Mouse (Mus musculus) urinary bladder, postnatal 14 days (tissue): ENCODE data around the gene Poc1b.

Experiments
- DNase-seq: peaks from one replicate; pipeline ENCODE4 v3.0.0; 2021; ENCODE audit warnings: low spot score

The Poc1b gene

GRCm38 (mm10) chr10:99106703-99107631 is at the start of gene Poc1b:
TSS of gene Poc1b (plus strand) at chr10:99107036.
- peak; percentile 87 for DNase-seq

- no peak for DNase-seq
Observed at GRCm38 (mm10) chr10:99060588-99060987, 46.2 kb upstream of the Poc1b start.

GRCm38 (mm10) chr10:99061418-99061817 is 45.4 kb upstream of the Poc1b start:
- no peak for DNase-seq

GRCm38 (mm10) chr10:99062546-99062945 is 44.3 kb upstream of the Poc1b start:
- no peak for DNase-seq

DNA sequence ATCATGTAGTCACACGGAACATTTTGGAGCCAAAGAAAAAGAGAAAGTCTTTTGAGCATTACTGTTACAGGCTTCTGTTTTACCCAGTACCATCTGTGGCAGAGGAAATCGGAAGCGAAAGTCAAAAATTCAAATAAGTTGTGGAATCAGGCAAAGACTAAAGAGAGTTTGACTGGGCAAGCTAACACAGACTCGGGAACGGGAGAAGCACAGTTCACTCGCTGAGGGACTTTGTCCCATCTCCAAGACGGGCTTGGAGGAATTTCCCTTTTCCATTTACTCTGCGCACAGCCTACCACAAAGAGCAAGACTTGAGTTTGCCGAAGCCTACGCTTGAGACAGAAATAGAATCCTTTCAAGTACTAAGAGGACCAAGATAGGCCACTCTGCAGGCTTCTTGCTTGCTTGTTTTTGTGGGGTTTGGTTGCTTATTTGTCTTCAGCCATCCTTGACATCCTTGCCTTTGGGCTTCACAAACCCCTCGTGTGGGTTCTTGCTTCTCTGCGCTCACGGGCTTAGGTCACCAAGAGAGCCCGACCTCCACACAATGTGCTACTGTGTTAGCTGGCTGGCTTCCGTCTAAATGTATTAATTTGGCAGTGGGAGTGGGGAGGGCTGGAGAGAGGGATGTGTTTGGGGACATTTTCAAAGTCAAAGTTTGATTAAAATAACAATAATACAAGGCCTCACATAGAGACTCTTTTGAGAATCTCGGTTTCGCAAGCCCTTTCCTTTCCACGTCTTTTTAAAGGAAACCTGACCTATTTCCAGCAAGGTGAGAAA is 30.5 kb upstream of the Poc1b start:
- no peak for DNase-seq

DNA sequence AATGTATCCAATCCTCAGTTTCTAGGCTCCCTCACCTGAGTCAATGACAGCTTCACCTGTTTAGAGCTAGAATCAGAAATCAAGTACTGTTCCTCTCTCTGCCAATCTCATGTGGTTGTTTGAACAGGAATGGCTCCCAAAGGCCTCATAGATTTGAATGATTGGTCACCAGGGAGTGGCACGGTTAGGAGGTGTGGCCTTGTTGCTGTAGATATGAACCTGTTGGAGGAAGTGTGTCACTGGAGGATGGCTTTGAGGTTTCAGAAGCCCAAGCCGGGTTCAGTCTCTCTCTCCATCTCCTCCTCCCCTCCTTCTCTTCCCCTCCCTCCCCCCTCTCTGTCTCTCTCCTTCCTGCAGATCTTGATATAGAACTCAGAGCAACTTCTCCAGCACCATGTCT is 28.2 kb upstream of the Poc1b start:
- DNase-seq, result no peak

DNA sequence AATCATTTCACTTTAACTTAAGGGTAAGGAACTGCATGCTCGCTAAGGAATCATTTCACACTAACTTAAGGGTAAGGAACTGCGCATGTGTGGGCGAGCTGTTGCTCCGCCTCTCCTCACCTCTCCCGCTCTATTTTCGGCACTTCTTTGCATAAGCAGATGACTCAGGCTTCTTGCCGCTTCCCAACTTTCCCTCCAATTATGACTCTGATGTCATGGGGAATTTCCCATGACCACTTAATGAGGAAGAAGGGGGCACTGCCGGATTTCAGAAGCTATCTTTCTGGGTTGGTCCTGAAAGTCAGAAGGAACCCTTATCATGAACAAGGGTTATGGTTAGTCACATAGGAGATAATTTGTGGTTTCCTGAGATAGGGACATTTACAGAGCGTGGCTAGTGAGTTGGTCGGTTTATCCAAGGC is 25.3 kb upstream of the Poc1b start:
- no peak for DNase-seq

DNA sequence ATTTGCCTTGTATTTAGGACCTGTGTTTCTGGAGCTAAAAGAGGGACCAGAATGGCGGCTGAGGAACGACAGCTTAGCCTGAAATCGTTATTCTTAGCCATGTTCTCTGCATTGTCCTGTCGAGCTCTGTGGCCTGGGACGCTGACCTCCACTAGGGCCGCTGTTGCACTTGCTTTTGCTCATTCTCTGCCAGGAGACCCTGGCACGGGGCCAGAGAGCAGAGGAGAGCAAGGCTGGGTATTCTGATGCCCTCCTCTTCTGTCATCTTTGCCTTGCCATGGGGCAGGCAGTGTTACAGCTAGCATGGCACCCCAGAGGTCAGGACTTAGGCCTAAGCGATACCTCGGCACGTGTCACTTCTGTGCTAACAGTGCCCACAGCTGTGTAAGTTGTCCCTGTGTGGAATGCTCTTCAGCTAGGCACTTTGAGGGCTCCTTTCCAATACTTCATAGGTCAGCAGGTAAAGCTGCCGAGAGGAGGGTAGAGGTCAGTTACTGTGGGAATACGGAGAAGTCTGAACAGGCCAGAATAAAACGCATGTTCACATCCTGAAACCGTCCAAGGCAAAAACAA is 23.3 kb upstream of the Poc1b start:
- DNase-seq, result no peak

- DNase-seq, result peak; percentile 91
Observed at GRCm38 (mm10) chr10:99084397-99085239, 22.2 kb upstream of the Poc1b start.

GRCm38 (mm10) chr10:99085240-99085587 is 21.6 kb upstream of the Poc1b start:
- DNase-seq, result no peak

DNA sequence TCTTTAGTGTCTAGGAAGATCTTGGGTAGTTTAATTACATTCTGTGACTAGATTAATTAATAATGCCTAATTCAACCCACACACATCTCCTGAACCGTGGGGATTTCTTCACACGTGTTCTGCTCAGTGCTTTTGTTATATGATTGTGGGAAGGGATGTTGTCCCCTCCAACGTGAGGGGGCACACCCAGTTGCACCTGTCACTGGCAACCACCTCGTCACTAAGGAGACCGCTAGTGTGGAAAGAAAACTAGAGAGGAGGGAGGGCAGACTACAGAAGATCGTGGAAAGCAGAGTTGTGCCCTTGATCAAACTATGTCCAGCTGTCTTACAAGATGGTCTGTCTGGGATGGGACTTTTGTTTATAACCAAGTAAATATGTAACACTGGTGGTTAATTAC is 20.8 kb upstream of the Poc1b start:
- DNase-seq, result no peak

DNA sequence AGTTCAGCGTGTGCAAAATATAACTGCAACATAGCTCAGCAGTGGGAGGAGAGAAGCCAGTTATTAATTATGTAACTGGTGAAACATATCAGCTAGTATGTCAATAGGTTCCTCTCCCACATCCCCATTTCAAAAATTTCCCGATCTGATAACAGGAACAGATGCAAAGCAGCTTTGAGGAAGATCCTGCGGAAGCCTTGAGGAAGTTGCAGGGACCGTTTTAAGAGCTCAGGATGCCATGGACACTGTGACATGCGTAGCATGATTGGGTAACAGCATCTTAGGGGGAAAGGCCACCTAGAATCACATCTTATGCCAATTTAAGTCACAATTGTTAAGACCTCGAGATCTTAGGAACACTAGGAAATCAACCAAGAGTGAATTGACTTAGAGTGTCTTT is 16.9 kb upstream of the Poc1b start:
- no peak for DNase-seq

- DNase-seq, result no peak
Observed at GRCm38 (mm10) chr10:99093364-99093763, 13.5 kb upstream of the Poc1b start.

GRCm38 (mm10) chr10:99095114-99095513 is 11.7 kb upstream of the Poc1b start:
- DNase-seq, result no peak

DNA sequence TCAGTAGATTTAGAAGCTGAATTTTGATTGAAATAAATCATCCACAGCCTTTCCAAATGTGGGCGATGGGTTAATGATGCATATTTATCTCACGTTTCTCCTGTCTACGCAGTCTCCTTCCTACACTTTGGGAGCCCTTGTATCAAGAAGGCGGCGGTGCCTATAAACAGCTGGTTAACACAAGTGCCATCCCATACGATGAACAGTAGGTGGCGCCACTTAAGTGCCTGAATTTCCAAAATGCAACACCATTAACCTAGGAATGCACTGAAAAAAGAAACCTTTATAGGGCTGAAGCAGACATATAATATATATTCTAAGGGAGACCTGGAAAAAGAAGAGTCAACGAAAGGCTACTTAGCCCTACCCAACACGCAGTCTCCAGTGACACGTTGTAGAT is 9.5 kb upstream of the Poc1b start:
- peak; percentile 38 for DNase-seq

GRCm38 (mm10) chr10:99105522-99105921 is 1.3 kb upstream of the Poc1b start:
- DNase-seq, result no peak

DNA sequence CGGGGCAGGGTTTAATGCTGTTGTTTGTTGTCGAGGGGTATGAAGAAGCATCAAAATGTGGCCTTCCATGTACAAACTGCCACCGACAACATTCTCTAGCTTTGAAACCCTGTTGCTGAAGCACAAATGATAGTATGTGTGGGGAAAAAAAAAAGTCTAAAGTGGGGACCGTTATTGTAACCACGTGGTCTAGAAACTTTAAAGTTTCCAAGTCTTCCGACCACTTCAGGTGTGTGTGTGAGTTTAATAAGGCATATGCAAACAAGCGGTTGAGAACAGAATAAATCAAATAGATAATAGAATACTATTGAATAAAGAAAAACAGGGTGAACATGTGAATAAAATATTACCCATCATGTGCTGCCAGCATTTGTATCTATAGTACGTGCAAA is 529 bp upstream of the Poc1b start:
- no peak for DNase-seq

DNA sequence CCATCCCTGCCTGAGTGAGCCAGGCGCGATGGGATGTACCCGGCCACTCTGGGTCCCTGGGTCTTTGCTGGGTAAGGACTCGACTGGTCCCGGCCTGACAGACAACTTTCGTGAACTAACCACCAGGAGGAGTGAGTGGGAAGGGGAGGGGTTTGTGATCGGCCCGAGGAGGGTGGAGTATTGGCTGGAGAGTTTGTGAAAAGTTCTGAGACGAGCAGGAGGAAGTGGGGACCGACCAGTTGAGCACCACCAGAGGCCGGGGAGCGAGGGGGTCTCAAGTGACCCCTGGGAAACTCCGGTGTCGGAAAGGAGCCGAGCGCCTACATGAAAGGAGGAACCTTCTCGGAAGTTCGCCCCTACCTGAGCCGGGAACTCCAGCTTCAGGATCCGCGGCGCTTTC is 1.1 kb downstream of the Poc1b start, which contains the start of gene Galnt4:
Galnt4 (plus strand) TSS at position 196 of the 400 bp plus-strand sequence.
- DNase-seq, result peak; percentile 85

DNA sequence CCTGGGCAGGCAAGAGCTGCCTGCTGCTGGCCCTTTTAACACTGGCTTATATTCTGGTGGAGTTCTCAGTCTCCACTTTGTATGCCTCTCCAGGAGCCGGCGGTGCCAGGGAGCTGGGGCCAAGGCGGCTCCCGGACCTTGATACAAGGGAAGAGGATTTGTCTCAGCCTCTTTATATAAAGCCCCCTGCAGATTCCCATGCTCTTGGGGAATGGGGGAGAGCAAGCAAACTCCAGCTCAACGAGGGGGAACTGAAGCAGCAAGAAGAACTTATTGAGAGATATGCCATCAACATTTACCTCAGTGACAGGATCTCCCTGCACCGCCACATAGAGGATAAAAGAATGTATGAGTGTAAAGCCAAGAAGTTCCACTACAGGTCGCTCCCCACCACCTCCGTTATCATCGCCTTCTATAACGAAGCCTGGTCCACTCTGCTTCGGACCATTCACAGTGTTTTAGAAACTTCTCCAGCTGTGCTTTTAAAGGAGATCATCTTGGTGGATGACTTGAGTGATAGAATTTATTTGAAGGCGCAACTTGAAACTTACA is 1.7 kb downstream of the Poc1b start:
- no peak for DNase-seq

DNA sequence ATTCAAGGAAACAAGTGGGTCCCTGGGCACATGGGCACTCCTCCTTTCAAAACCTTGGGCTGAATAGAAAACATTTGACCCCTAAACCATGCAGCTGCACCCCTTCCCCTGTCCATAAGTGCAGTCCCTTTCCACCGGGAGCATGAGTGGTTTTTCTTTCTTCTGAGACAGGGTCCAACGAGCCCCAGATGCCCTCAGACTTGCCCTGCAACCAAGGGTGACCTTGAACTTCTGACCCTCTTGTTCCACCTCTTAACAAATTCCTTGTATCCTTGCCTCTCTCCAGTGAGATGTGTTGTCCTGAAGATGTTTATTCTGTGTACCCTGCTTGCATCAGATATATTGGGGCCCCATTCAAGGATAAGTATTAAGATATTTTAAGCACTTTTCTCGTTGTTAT is 6.7 kb downstream of the Poc1b start:
- no peak for DNase-seq

DNA sequence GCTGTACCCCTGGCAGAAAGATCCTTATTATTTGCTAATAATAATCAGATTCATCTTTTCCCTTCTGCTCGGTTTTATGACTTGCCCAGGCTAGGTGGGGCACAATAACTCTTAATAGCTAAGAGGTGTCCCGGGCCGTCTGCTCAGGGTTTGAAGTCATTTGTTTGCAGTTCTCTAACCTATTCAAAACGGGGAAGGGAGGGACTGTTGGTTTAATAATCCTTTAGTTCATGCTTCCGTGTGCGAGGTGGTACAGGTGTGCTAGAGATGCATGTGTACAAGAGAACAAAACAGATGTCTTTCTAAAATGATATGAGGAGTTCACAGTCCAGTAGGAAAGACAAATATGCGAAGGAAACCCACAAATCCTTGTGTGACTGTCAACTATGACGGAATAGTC is 7.5 kb downstream of the Poc1b start:
- DNase-seq, result no peak
